Mouse (Mus musculus) B cell, adult 2 months (primary cell): ENCODE results near the gene Olfr6.
"Not testable (repeated sequence)": the region's sequence is repeated elsewhere in the genome, so short reads cannot be mapped to it uniquely, and the experiment has no call there.

ENCODE experiments used
- DNase-seq, 2 experiments: peaks; one replicate each; pipeline ENCODE4 v3.0.0; 2022

Olfr6 gene

GRCm38 (mm10) chr7:106963837-106964236 lies at the start of gene Olfr6:
Gene Olfr6 (minus strand): TSS chr7:106963937.
- no peak for DNase-seq

- no peak for DNase-seq
Observed at GRCm38 (mm10) chr7:107005972-107006371, 42.2 kb upstream of the Olfr6 start, which contains the start of gene Olfr2. Gene Olfr2 (minus strand): TSS chr7:107006072.

GRCm38 (mm10) chr7:107004169-107004568 lies 40.4 kb upstream of the Olfr6 start:
- no peak for DNase-seq

GRCm38 (mm10) chr7:107000798-107001197 lies 37.1 kb upstream of the Olfr6 start:
- no peak for DNase-seq

- DNase-seq, result no peak
Observed at GRCm38 (mm10) chr7:106985236-106985635, 21.5 kb upstream of the Olfr6 start.

GRCm38 (mm10) chr7:106975353-106975752 lies 11.6 kb upstream of the Olfr6 start, which contains the start of gene Olfr711:
Gene Olfr711 (minus strand): TSS chr7:106975453.
- DNase-seq, result no peak

- peak; percentile 25 to 38 for DNase-seq
Observed at GRCm38 (mm10) chr7:106967503-106967902, 3.8 kb upstream of the Olfr6 start.

GRCm38 (mm10) chr7:106948212-106948611 lies 15.5 kb downstream of the Olfr6 start, which contains the start of gene Olfr710:
Gene Olfr710 (minus strand): TSS chr7:106948312.
- DNase-seq, result no peak

- no peak for DNase-seq
Observed at GRCm38 (mm10) chr7:106932119-106932518, 31.6 kb downstream of the Olfr6 start, which contains the start of gene Olfr709-ps1. Gene Olfr709-ps1 (minus strand): TSS chr7:106932219.

- not testable (repeated sequence) for DNase-seq
Observed at GRCm38 (mm10) chr7:106920961-106921360, 42.8 kb downstream of the Olfr6 start.

- DNase-seq, result no peak
Observed at GRCm38 (mm10) chr7:106907676-106908075, 56.1 kb downstream of the Olfr6 start, which contains the start of gene Olfr1532-ps1. Gene Olfr1532-ps1 (plus strand): TSS chr7:106908001.
